Mouse (Mus musculus): ENCODE measurements at regions not wholly inside any gene's neighbourhood (a gene's known extent, or its start where the extent isn't known, plus 50 kb on each side); places are given as distances from the start of the nearest gene placed in this dataset.

- Histone ChIP-seq H3K27ac (ENCODE audit: insufficient read depth, low read length) (no peak overlapping the region), H3K4me1 (ENCODE audit: control insufficient read depth, insufficient read depth, low read length) (peaks cover 2% of the 10 kb centered on the region; the same call in 1 of the 2 replicates), H3K4me3 (ENCODE audit: insufficient read depth, low read length) (no peak overlapping the region)
- no peak for TF ChIP-seq CTCF (IDR thresholded peaks at IDR 0.05; ENCODE audit: extremely low read depth, insufficient read depth, low read length)
- no peak for TF ChIP-seq POLR2A (IDR thresholded peaks at IDR 0.05; ENCODE audit: extremely low read depth, insufficient read depth, low read length)
Observed at GRCm38 (mm10) chr17:62469367-62469766, 411.8 kb downstream of the Efna5 start.

- TF ChIP-seq POLR2A (IDR thresholded peaks at IDR 0.05; ENCODE audit: extremely low read depth, insufficient read depth, low read length) = no peak
- TF ChIP-seq CTCF (IDR thresholded peaks at IDR 0.05; ENCODE audit: extremely low read depth, insufficient read depth, low read length) = no peak
- Histone ChIP-seq H3K4me1 (ENCODE audit: control insufficient read depth, insufficient read depth, low read length) (peaks cover 2% of the 10 kb centered on the region; the same call in 1 of the 2 replicates), H3K27ac (ENCODE audit: insufficient read depth, low read length) (no peak overlapping the region), H3K4me3 (ENCODE audit: insufficient read depth, low read length) (no peak overlapping the region)
Observed at GRCm38 (mm10) chr17:62468859-62469258, 412.3 kb downstream of the Efna5 start.

- H3K4me1 ChIP-seq (ENCODE audit: control insufficient read depth, insufficient read depth, low read length) = peaks cover 2% of the 10 kb centered on the region; the same call in 1 of the 2 replicates
- TF ChIP-seq CTCF (IDR thresholded peaks at IDR 0.05; ENCODE audit: extremely low read depth, insufficient read depth, low read length) = no peak
- no peak for TF ChIP-seq POLR2A (IDR thresholded peaks at IDR 0.05; ENCODE audit: extremely low read depth, insufficient read depth, low read length)
- no peak overlapping the region for H3K27ac ChIP-seq (ENCODE audit: insufficient read depth, low read length)
- H3K4me3 ChIP-seq (ENCODE audit: insufficient read depth, low read length) = no peak overlapping the region
Observed at GRCm38 (mm10) chr17:62467072-62467471, 414.0 kb downstream of the Efna5 start.

- TF ChIP-seq POLR2A (IDR thresholded peaks at IDR 0.05; ENCODE audit: extremely low read depth, insufficient read depth, low read length) (no peak), CTCF (IDR thresholded peaks at IDR 0.05; ENCODE audit: extremely low read depth, insufficient read depth, low read length) (no peak)
Observed at GRCm38 (mm10) chr17:62464994-62465393, 416.1 kb downstream of the Efna5 start.

GRCm38 (mm10) chr17:62464228-62464627, 416.9 kb downstream of the Efna5 start:
- TF ChIP-seq CTCF (IDR thresholded peaks at IDR 0.05; ENCODE audit: extremely low read depth, insufficient read depth, low read length) = no peak
- no peak for TF ChIP-seq POLR2A (IDR thresholded peaks at IDR 0.05; ENCODE audit: extremely low read depth, insufficient read depth, low read length)
- no peak overlapping the region for H3K27ac ChIP-seq (ENCODE audit: insufficient read depth, low read length)
- H3K4me1 ChIP-seq (ENCODE audit: control insufficient read depth, insufficient read depth, low read length) = no peaks in the 10 kb centered on the region
- H3K4me3 ChIP-seq (ENCODE audit: insufficient read depth, low read length) = no peak overlapping the region

More at GRCm38 (mm10) chr17:62464994-62465393, 416.1 kb downstream of the Efna5 start:
- Histone ChIP-seq H3K27ac (ENCODE audit: insufficient read depth, low read length) (no peak overlapping the region), H3K4me1 (ENCODE audit: control insufficient read depth, insufficient read depth, low read length) (no peaks in the 10 kb centered on the region), H3K4me3 (ENCODE audit: insufficient read depth, low read length) (no peak overlapping the region)

DNA sequence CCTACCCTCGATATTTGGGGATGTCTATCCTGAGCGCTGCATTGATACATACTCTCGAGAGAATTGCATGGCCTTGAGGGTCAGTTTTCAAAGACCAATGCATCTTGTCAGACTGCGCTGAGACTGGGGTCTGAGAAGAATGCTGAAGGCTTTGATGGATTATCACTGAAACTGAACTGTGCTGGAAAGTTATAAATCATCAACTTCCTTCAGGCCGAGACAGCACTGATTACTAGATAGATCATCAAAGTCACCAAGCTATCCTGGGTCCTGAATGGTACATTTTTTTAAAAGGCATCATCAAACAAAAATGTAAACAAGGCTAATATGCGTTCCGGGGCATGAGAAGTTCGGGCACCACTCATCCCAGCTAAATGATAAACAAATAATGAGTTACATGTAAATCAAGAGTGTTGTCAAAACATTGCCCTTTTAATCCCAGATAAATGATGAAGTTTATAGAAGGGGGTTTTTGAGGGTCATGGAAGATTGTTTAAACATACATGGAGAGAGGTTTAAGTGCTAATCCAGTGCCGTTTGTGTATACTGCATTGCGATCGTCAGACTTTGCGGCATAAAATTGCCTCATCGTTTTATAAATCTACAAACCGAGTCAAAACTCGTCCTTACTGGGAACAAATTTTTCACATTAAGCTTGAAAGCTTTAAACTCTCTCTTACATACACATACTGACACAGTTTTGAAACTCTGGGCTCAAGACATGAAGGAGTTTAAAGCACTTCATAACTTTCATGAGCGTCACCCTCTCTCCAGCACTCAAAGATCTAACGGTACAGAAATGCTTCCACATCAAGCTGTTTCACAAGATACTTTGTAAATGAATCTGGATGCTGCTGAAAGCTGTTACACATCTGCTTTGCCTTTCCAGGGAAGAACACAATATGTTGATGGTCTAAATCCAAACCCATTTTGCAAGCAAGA, 419.5 kb downstream of the Efna5 start:
- Histone ChIP-seq H3K4me3 (ENCODE audit: insufficient read depth, low read length) (no peak overlapping the region), H3K4me1 (ENCODE audit: control insufficient read depth, insufficient read depth, low read length) (no peaks in the 10 kb centered on the region), H3K27ac (ENCODE audit: insufficient read depth, low read length) (no peak overlapping the region)
- TF ChIP-seq POLR2A (IDR thresholded peaks at IDR 0.05; ENCODE audit: extremely low read depth, insufficient read depth, low read length) (no peak), CTCF (IDR thresholded peaks at IDR 0.05; ENCODE audit: extremely low read depth, insufficient read depth, low read length) (no peak)

DNA sequence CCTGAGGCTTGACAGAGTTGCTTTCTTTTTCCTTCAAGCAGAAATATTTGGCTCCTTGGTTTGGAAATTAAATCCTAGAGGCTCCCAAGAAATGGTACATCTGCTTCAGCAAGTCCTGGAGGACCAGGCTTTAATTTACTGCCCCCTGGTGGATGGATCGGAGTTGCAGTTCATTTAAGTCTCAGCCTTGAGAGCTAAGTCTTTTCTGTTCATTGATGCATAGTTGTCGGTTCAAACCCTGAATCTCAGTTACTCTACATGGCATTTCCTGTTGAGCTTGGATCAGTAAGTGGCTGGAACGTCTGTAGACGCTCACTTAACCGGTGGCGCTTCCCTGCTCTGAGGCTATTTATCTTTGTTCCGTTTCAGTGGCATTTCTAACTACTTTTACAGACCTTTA, 422.2 kb downstream of the Efna5 start:
- no peak overlapping the region for H3K27ac ChIP-seq (ENCODE audit: insufficient read depth, low read length)
- H3K4me3 ChIP-seq (ENCODE audit: insufficient read depth, low read length) = no peak overlapping the region
- H3K4me1 ChIP-seq (ENCODE audit: control insufficient read depth, insufficient read depth, low read length) = no peaks in the 10 kb centered on the region
- peak; percentile 43; the same call in 1 of the 2 replicates for TF ChIP-seq CTCF (IDR thresholded peaks at IDR 0.05; ENCODE audit: extremely low read depth, insufficient read depth, low read length)
- no peak for TF ChIP-seq POLR2A (IDR thresholded peaks at IDR 0.05; ENCODE audit: extremely low read depth, insufficient read depth, low read length)

GRCm38 (mm10) chr17:62438045-62438444, 443.1 kb downstream of the Efna5 start:
- Histone ChIP-seq H3K4me3 (ENCODE audit: insufficient read depth, low read length) (no peak overlapping the region), H3K27ac (ENCODE audit: insufficient read depth, low read length) (no peak overlapping the region), H3K4me1 (ENCODE audit: control insufficient read depth, insufficient read depth, low read length) (no peaks in the 10 kb centered on the region)
- no peak for TF ChIP-seq POLR2A (IDR thresholded peaks at IDR 0.05; ENCODE audit: extremely low read depth, insufficient read depth, low read length)
- TF ChIP-seq CTCF (IDR thresholded peaks at IDR 0.05; ENCODE audit: extremely low read depth, insufficient read depth, low read length) = no peak

DNA sequence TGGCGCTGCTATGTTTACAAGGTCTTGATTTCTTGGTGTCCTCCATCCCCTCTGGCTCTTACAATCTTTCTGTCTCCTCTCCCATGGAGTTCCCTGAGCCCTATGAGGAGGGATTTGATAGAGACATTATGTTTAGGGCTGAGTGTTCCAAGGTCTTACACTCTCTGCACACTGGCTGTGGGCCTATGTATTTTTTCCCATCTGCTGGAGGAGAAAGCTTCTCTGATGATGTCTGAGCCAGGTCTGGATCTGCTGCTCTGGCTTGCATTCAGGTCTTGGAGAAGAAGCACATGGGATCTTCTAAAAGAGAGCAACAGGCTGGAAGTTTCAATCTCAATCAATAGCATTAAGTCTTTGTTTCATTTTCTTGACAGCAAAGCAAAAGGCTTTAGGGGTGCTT, 445.1 kb downstream of the Efna5 start:
- Histone ChIP-seq H3K27ac (ENCODE audit: insufficient read depth, low read length) (no peak overlapping the region), H3K4me3 (ENCODE audit: insufficient read depth, low read length) (no peak overlapping the region), H3K4me1 (ENCODE audit: control insufficient read depth, insufficient read depth, low read length) (no peaks in the 10 kb centered on the region)
- TF ChIP-seq CTCF (IDR thresholded peaks at IDR 0.05; ENCODE audit: extremely low read depth, insufficient read depth, low read length) (no peak), POLR2A (IDR thresholded peaks at IDR 0.05; ENCODE audit: extremely low read depth, insufficient read depth, low read length) (no peak)
